Mouse (Mus musculus): ENCODE results near the gene Xdh.

Gene Xdh

GRCm38 (mm10) chr17:73950062-73950735, at the start of gene Xdh:
TSS of gene Xdh (minus strand) at chr17:73950196.
- DNase-seq: peak; percentile 84

GRCm38 (mm10) chr17:73995907-73996645, 46.1 kb upstream of the Xdh start:
- DNase-seq: no peak

GRCm38 (mm10) chr17:73991264-73991663, 41.3 kb upstream of the Xdh start:
- no peak for DNase-seq

- DNase-seq: no peak
These were observed 36.6 kb upstream of the Xdh start for GRCm38 (mm10) chr17:73986571-73986970.

- DNase-seq: no peak
These were observed 35.9 kb upstream of the Xdh start for GRCm38 (mm10) chr17:73985936-73986335.

- no peak for DNase-seq
These were observed 34.5 kb upstream of the Xdh start for GRCm38 (mm10) chr17:73984508-73984907.

GRCm38 (mm10) chr17:73982871-73983270, 32.9 kb upstream of the Xdh start:
- no peak for DNase-seq

- peak; percentile 45 for DNase-seq
These were observed 26.1 kb upstream of the Xdh start for GRCm38 (mm10) chr17:73976066-73976465.

GRCm38 (mm10) chr17:73972648-73973047, 22.7 kb upstream of the Xdh start:
- DNase-seq: no peak

- no peak for DNase-seq
These were observed 21.3 kb upstream of the Xdh start for GRCm38 (mm10) chr17:73971291-73971690.

- peak; percentile 91 for DNase-seq
These were observed 20.5 kb upstream of the Xdh start for GRCm38 (mm10) chr17:73970361-73971027.

- peak; percentile 56 for DNase-seq
These were observed 14.9 kb upstream of the Xdh start for GRCm38 (mm10) chr17:73964856-73965255.

GRCm38 (mm10) chr17:73962628-73963043, 12.6 kb upstream of the Xdh start:
- peak; percentile 75 for DNase-seq

- DNase-seq: peak; percentile 14
These were observed 11.9 kb upstream of the Xdh start for GRCm38 (mm10) chr17:73961801-73962403.

- no peak for DNase-seq
These were observed 10.7 kb upstream of the Xdh start for GRCm38 (mm10) chr17:73960745-73961144.

GRCm38 (mm10) chr17:73952103-73952521, 2.1 kb upstream of the Xdh start:
- DNase-seq: no peak

- DNase-seq: no peak
These were observed 974 bp upstream of the Xdh start for GRCm38 (mm10) chr17:73950970-73951369.

GRCm38 (mm10) chr17:73949498-73949897, 498 bp downstream of the Xdh start:
- no peak for DNase-seq

- DNase-seq: no peak
These were observed 1.2 kb downstream of the Xdh start for GRCm38 (mm10) chr17:73948801-73949200.

GRCm38 (mm10) chr17:73948039-73948438, 2.0 kb downstream of the Xdh start:
- peak; percentile 86 for DNase-seq

GRCm38 (mm10) chr17:73946856-73947255, 3.1 kb downstream of the Xdh start:
- DNase-seq: no peak

- DNase-seq: no peak
These were observed 5.3 kb downstream of the Xdh start for GRCm38 (mm10) chr17:73944661-73945060.

GRCm38 (mm10) chr17:73942268-73942962, 7.6 kb downstream of the Xdh start:
- peak; percentile 36 for DNase-seq

Measured in lung, postnatal 10 days (tissue).